Mouse (Mus musculus): ENCODE data around the gene Csde1. TPM values are rescaled to one million over a fixed set of nuclear protein-coding genes. Genes with fewer than 3 reads are reported as not detected.

The Csde1 gene
- polyA plus RNA-seq, 1 experiment from 2014 or later, result 312 TPM

GRCm38 (mm10) chr3:103101909-103102308, 81.7 kb downstream of the Csde1 start:
- ATAC-seq, result peak; percentile 52; the same call in 1 of the 2 replicates
- WGBS, result 3% methylated on average over 14 of the region's 14 CpGs

GRCm38 (mm10) chr3:103102454-103103390, 82.5 kb downstream of the Csde1 start, which contains the start of gene Dennd2c:
Gene Dennd2c, plus strand, starts transcription at chr3:103102604.
- peak within 1 kb of the TSS; percentile 89 for H3K4me2 ChIP-seq (ENCODE audit: low read length)
- H3K9me3 ChIP-seq (ENCODE audit: control insufficient read depth, low read length), result no peaks in the 10 kb centered on the region
- ATAC-seq, result peak; percentile 97
- peaks cover 8% of the 10 kb centered on the region for H3K4me1 ChIP-seq (ENCODE audit: control insufficient read depth, insufficient read depth, low read depth, low read length)
- H3K36me3 ChIP-seq (ENCODE audit: control insufficient read depth, insufficient read depth, low read length), result no peaks in the 10 kb centered on the region
- H3K4me3 ChIP-seq (ENCODE audit: low read length), result peak within 1 kb of the TSS; percentile 62
- peak within 1 kb of the TSS; percentile 70 for H3K9ac ChIP-seq (ENCODE audit: low read depth, low read length)
- H3K27ac ChIP-seq (ENCODE audit: low read depth, low read length), result no peak within 1 kb of the TSS
- H3K27me3 ChIP-seq (replicated peaks; ENCODE audit: control insufficient read depth, insufficient read depth, low read length), result peaks cover 9% of the 10 kb centered on the region
- 2% methylated on average over 59 of the region's 72 CpGs for WGBS

More at GRCm38 (mm10) chr3:103101909-103102308, 81.7 kb downstream of the Csde1 start:
- Histone ChIP-seq H3K27ac (ENCODE audit: low read depth, low read length) (no peak overlapping the region), H3K4me2 (ENCODE audit: low read length) (peak overlapping the region; percentile 89), H3K27me3 (replicated peaks; ENCODE audit: control insufficient read depth, insufficient read depth, low read length) (peaks cover 9% of the 10 kb centered on the region), H3K4me1 (ENCODE audit: control insufficient read depth, insufficient read depth, low read depth, low read length) (peaks cover 8% of the 10 kb centered on the region), H3K4me3 (ENCODE audit: low read length) (peak overlapping the region; percentile 62), H3K36me3 (ENCODE audit: control insufficient read depth, insufficient read depth, low read length) (no peaks in the 10 kb centered on the region), H3K9me3 (ENCODE audit: control insufficient read depth, low read length) (no peaks in the 10 kb centered on the region), H3K9ac (ENCODE audit: low read depth, low read length) (peak overlapping the region; percentile 70)

Other genes starting within 250 kb of the Csde1 start
- gene Tshb, start 237.7 kb upstream of the Csde1 start, polyA plus RNA-seq (2015; fragmentation: Nextera tagmentation; extraction: Ambion mirVana), result 0.27 and 0.40 TPM in 2 replicates
- gene Sycp1, start 84.3 kb upstream of the Csde1 start, polyA plus RNA-seq (2015; fragmentation: Nextera tagmentation; extraction: Ambion mirVana), result not detected in 2 replicates
- 0.09 TPM in 1 of 2 replicates, not detected in the other for gene Nr1h5, start 56.3 kb upstream of the Csde1 start, polyA plus RNA-seq (2015; fragmentation: Nextera tagmentation; extraction: Ambion mirVana)
- 58.0 and 60.8 TPM in 2 replicates for gene Sike1, start 24.7 kb upstream of the Csde1 start, polyA plus RNA-seq (2015; fragmentation: Nextera tagmentation; extraction: Ambion mirVana)
- gene Nras, start 37.9 kb downstream of the Csde1 start, polyA plus RNA-seq (2015; fragmentation: Nextera tagmentation; extraction: Ambion mirVana), result 78.9 and 97.5 TPM in 2 replicates
- 1.2 TPM in 1 of 2 replicates, not detected in the other for gene Ampd1, start 53.6 kb downstream of the Csde1 start, polyA plus RNA-seq (2015; fragmentation: Nextera tagmentation; extraction: Ambion mirVana)
- 1.0 and 1.5 TPM in 2 replicates for gene Dennd2c, start 82.2 kb downstream of the Csde1 start, polyA plus RNA-seq (2015; fragmentation: Nextera tagmentation; extraction: Ambion mirVana)
- gene Bcas2, start 151.2 kb downstream of the Csde1 start, polyA plus RNA-seq (2015; fragmentation: Nextera tagmentation; extraction: Ambion mirVana), result 200 and 203 TPM in 2 replicates